Mouse (Mus musculus) intestine, embryonic 15.5 days (tissue): ENCODE data around the gene Patl2. TPM values are rescaled to one million over a fixed set of nuclear protein-coding genes. Genes with fewer than 3 reads are reported as not detected.

Source experiments
- ATAC-seq: fragments of 200-750 bp; cut with Nextera tagmentation; 2 replicates; pipeline ENCODE4 v1.8.0; 2017; ENCODE audit warnings: moderate TSS enrichment, moderate library complexity
- H3K27ac ChIP-seq: fragments of 300-500 bp; sonication (generic); 2 replicates; pipeline ENCODE4 v1.5.1; 2015; ENCODE audit warnings: mild to moderate bottlenecking, inconsistent platforms
- H3K27me3 ChIP-seq: fragments of 300-500 bp; sonication (generic); replicated peaks from 2 replicates; pipeline ENCODE4 v1.6.1; 2015; ENCODE audit warnings: inconsistent platforms
- H3K36me3 ChIP-seq: fragments of 300-500 bp; sonication (generic); 2 replicates; pipeline ENCODE4 v1.6.1; 2015; ENCODE audit warnings: inconsistent platforms
- H3K4me1 ChIP-seq: fragments of 300-500 bp; sonication (generic); replicated peaks from 2 replicates; pipeline ENCODE4 v1.6.1; 2015; ENCODE audit warnings: inconsistent platforms
- H3K4me2 ChIP-seq: fragments of 300-500 bp; sonication (generic); replicated peaks from 2 replicates; pipeline ENCODE4 v1.6.1; 2015; ENCODE audit warnings: mild to moderate bottlenecking, inconsistent platforms
- H3K4me3 ChIP-seq: fragments of 300-500 bp; sonication (generic); replicated peaks from 2 replicates; pipeline ENCODE4 v1.5.1; 2015; ENCODE audit warnings: inconsistent platforms
- H3K9ac ChIP-seq: fragments of 300-500 bp; sonication (generic); 2 replicates; pipeline ENCODE4 v1.6.1; 2015; ENCODE audit warnings: inconsistent platforms
- H3K9me3 ChIP-seq: fragments of 300-500 bp; sonication (generic); 2 replicates; pipeline ENCODE4 v1.6.1; 2016; ENCODE audit warnings: inconsistent platforms
- WGBS: fragments of 180-500 bp; shearing (Covaris S2); methylation state at CpG from one replicate; pipeline ENCODE4 v1.1.7; 2015; 5-methylcytosine and 5-hydroxymethylcytosine counted together
- polyA plus RNA-seq: library from polyadenylated mRNA; unstranded; fragments of >200 nt; fragmentation: Nextera tagmentation; extraction: Ambion mirVana; gene quantifications from 2 replicates; pipeline ENCODE4 v1.2.1, GENCODE M21; 2015

Gene Patl2
- polyA plus RNA-seq, 1 experiment from 2014 or later, result not detected

- Histone ChIP-seq H3K27me3 (no peaks in the 10 kb centered on the region), H3K4me3 (no peak overlapping the region), H3K36me3 (no peaks in the 10 kb centered on the region), H3K27ac (no peak overlapping the region), H3K9me3 (no peaks in the 10 kb centered on the region), H3K9ac (no peak overlapping the region), H3K4me2 (no peak overlapping the region), H3K4me1 (peaks cover 5% of the 10 kb centered on the region; the same call in 1 of the 2 replicates)
- 70% methylated on average over 13 of the region's 13 CpGs for WGBS
- no peak for ATAC-seq
Measured at GRCm38 (mm10) chr2:122163430-122164195, 22.4 kb downstream of the Patl2 start.

- ATAC-seq, result no peak
- WGBS, result 77% methylated on average over 2 of the region's 2 CpGs
- no peak overlapping the region for H3K9ac ChIP-seq
Measured at GRCm38 (mm10) chr2:122162529-122162928, 23.5 kb downstream of the Patl2 start.

DNA sequence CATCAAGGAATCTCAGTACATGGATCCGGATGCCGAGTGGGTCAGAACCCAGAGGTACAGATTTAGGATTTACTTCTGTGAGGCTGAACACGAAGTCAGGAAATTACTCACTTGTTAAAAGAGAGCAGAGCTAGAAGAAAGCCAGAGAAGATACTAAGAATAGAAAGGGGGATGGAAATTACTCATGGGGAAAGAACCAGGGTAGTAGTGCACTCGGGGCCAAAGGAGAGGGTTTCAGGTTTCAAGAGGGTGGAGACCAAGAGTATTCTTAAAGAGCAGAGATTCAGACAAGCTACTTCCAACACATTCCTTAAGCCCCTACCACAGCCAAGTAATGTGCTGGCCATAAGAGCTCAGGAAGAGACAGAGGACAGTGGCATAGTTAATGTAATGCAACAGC lies 24.4 kb downstream of the Patl2 start:
- H3K9ac ChIP-seq, result no peak overlapping the region
- H3K27me3 ChIP-seq, result no peaks in the 10 kb centered on the region
- no peak overlapping the region for H3K4me2 ChIP-seq
- H3K4me1 ChIP-seq, result peaks cover 6% of the 10 kb centered on the region; the same call in 1 of the 2 replicates
- ATAC-seq, result 0 out of 2 replicates have a peak, but pooled peaks have one; percentile 29
- H3K4me3 ChIP-seq, result no peak overlapping the region
- H3K36me3 ChIP-seq, result no peaks in the 10 kb centered on the region
- no peaks in the 10 kb centered on the region; the same call in 1 of the 2 replicates for H3K9me3 ChIP-seq
- 22% methylated on average over 4 of the region's 4 CpGs for WGBS
- no peak overlapping the region for H3K27ac ChIP-seq

More at GRCm38 (mm10) chr2:122162529-122162928, 23.5 kb downstream of the Patl2 start:
- no peaks in the 10 kb centered on the region for H3K27me3 ChIP-seq
- H3K4me2 ChIP-seq, result no peak overlapping the region
- H3K27ac ChIP-seq, result no peak overlapping the region
- no peak overlapping the region for H3K4me3 ChIP-seq
- H3K4me1 ChIP-seq, result peaks cover 6% of the 10 kb centered on the region; the same call in 1 of the 2 replicates
- H3K36me3 ChIP-seq, result no peaks in the 10 kb centered on the region
- no peaks in the 10 kb centered on the region; the same call in 1 of the 2 replicates for H3K9me3 ChIP-seq

DNA sequence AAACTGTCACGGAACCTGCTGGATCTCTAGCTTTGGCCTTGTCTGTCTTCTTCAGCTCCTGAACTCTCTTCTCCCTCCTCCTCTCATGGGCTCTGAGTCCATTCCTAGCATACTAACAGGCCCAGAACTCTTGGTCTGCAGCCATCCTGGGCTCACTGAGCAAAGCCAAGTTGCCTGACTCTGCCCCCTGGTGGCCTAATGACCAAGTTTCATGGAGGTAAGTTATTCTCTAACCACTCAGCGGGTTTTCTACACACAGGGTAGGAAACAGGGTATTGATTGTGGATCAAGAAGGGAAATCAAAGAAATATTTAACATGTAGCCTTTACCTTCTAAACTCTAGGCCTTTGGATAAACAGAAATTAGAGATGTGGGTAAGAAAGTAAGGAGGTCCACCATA lies 25.3 kb downstream of the Patl2 start, which contains the start of gene Trim69:
TSS of gene Trim69 (plus strand) at position 21 of the 400 bp plus-strand sequence.
- 41% methylated on average over 2 of the region's 2 CpGs for WGBS
- no peaks in the 10 kb centered on the region for H3K36me3 ChIP-seq
- no peak within 1 kb of the TSS for H3K4me3 ChIP-seq
- H3K9me3 ChIP-seq, result no peaks in the 10 kb centered on the region; the same call in 1 of the 2 replicates
- ATAC-seq, result peak; percentile 71
- H3K9ac ChIP-seq, result no peak within 1 kb of the TSS
- H3K4me2 ChIP-seq, result no peak within 1 kb of the TSS
- no peaks in the 10 kb centered on the region for H3K27me3 ChIP-seq
- peaks cover 6% of the 10 kb centered on the region; the same call in 1 of the 2 replicates for H3K4me1 ChIP-seq
- H3K27ac ChIP-seq, result no peak within 1 kb of the TSS

DNA sequence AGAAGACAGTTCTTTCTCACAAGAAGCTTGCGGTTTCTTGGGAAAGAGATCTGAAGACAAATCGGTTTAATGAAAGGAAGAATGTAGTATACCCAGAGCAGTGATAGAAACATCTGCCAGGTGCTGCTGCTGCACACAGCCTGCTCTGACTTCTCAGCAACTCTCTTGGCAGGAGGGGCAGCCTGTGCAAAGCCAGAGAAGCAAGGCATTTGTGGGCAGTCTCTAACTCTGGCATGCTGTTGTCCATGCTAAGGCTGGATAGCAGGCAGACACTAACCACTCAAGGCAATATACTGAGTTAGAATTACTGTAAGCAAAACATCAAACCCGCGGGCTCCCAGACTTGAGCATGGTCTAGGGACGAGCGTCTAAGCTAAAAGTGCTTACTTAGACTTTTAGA lies 26.3 kb downstream of the Patl2 start:
- 68% methylated on average over 6 of the region's 6 CpGs for WGBS
- no peak for ATAC-seq
- Histone ChIP-seq H3K27ac (no peak overlapping the region), H3K9me3 (no peaks in the 10 kb centered on the region; the same call in 1 of the 2 replicates), H3K4me3 (no peak overlapping the region), H3K4me2 (no peak overlapping the region), H3K9ac (no peak overlapping the region), H3K4me1 (peaks cover 6% of the 10 kb centered on the region; the same call in 1 of the 2 replicates), H3K36me3 (no peaks in the 10 kb centered on the region), H3K27me3 (no peaks in the 10 kb centered on the region)

GRCm38 (mm10) chr2:122158362-122158802 lies 27.6 kb downstream of the Patl2 start:
- Histone ChIP-seq H3K4me2 (0 out of 2 replicates have a peak overlapping the region, but pooled peaks have one; percentile 3), H3K4me3 (no peak overlapping the region), H3K9me3 (no peaks in the 10 kb centered on the region; the same call in 1 of the 2 replicates), H3K27me3 (no peaks in the 10 kb centered on the region), H3K36me3 (no peaks in the 10 kb centered on the region), H3K9ac (no peak overlapping the region), H3K4me1 (peaks cover 6% of the 10 kb centered on the region; the same call in 1 of the 2 replicates), H3K27ac (peak overlapping the region; percentile 36)
- peak; percentile 58; the same call in 1 of the 2 replicates for ATAC-seq
- WGBS, result 34% methylated on average over 6 of the region's 6 CpGs

DNA sequence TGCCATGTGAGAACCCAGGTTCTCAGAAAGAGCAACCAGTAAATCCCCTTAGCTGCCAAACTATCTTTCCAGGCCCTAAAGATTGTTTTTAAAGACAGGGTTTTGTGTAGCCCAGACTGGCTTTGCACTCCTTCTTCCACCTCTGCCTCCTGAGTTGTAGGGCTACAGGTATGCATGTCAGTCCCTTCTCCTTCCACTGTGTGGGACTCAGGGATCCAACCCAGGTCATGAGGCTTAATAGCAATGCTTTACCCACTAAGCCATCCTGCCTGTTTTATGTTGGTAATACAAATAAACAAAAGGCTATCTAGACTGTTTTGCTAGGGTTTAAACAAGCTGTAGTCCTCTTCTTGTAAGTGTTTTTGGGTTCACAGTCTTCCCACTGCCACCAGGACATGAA lies 28.4 kb downstream of the Patl2 start:
- peaks cover 6% of the 10 kb centered on the region; the same call in 1 of the 2 replicates for H3K4me1 ChIP-seq
- no peak overlapping the region for H3K9ac ChIP-seq
- no peak overlapping the region for H3K27ac ChIP-seq
- H3K9me3 ChIP-seq, result no peaks in the 10 kb centered on the region; the same call in 1 of the 2 replicates
- no peak overlapping the region for H3K4me3 ChIP-seq
- H3K36me3 ChIP-seq, result no peaks in the 10 kb centered on the region
- no peaks in the 10 kb centered on the region for H3K27me3 ChIP-seq
- no peak for ATAC-seq
- H3K4me2 ChIP-seq, result no peak overlapping the region

DNA sequence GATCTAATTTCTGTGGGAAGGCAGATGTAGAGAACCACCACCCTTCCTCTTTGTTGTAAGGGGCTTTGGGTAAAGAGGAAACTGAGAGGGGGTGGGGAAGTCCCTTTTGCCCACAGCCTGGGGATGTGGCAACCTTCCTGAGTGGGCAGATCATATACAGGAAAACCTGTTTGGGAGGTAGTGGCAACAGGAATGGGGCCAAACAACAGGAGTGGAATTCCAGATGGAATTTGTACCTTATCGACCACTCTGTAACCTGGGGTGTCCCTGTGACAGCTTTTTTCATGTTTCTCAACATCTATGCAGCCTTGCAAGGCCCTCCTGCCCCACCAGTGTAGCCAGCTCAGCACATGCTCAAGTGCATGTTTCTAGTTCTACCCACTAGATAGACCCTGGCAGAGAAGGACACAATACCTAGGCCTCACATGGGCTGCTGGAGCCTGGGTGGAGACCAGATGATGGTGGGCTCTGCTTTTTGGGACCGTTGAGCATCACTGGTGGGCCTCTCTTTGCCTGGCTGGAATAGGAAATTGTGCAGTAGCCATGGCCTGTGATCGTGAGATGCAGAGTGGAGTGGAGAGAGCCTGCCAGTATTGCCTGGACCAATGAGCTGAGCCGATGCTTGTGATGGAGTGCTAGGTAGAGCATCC lies 29.8 kb downstream of the Patl2 start:
- no peaks in the 10 kb centered on the region; the same call in 1 of the 2 replicates for H3K9me3 ChIP-seq
- H3K27me3 ChIP-seq, result no peaks in the 10 kb centered on the region
- no peak overlapping the region for H3K27ac ChIP-seq
- H3K9ac ChIP-seq, result no peak overlapping the region
- WGBS, result 87% methylated on average over 4 of the region's 4 CpGs
- no peak for ATAC-seq
- no peak overlapping the region for H3K4me3 ChIP-seq
- no peak overlapping the region for H3K4me2 ChIP-seq
- H3K4me1 ChIP-seq, result peaks cover 6% of the 10 kb centered on the region; the same call in 1 of the 2 replicates
- H3K36me3 ChIP-seq, result no peaks in the 10 kb centered on the region

GRCm38 (mm10) chr2:122155292-122155691 lies 30.7 kb downstream of the Patl2 start:
- no peak for ATAC-seq
- H3K4me3 ChIP-seq, result no peak overlapping the region
- no peaks in the 10 kb centered on the region for H3K27me3 ChIP-seq
- H3K9ac ChIP-seq, result no peak overlapping the region
- no peaks in the 10 kb centered on the region for H3K36me3 ChIP-seq
- no peak overlapping the region for H3K4me2 ChIP-seq
- H3K9me3 ChIP-seq, result no peaks in the 10 kb centered on the region; the same call in 1 of the 2 replicates
- 83% methylated on average over 2 of the region's 2 CpGs for WGBS
- H3K4me1 ChIP-seq, result peaks cover 6% of the 10 kb centered on the region; the same call in 1 of the 2 replicates
- H3K27ac ChIP-seq, result no peak overlapping the region

GRCm38 (mm10) chr2:122154479-122154878 lies 31.5 kb downstream of the Patl2 start:
- H3K27ac ChIP-seq, result no peak overlapping the region
- H3K4me2 ChIP-seq, result no peak overlapping the region
- H3K4me1 ChIP-seq, result peaks cover 6% of the 10 kb centered on the region; the same call in 1 of the 2 replicates
- no peak overlapping the region for H3K9ac ChIP-seq
- H3K27me3 ChIP-seq, result no peaks in the 10 kb centered on the region
- 92% methylated on average over 2 of the region's 2 CpGs for WGBS
- ATAC-seq, result no peak
- no peaks in the 10 kb centered on the region; the same call in 1 of the 2 replicates for H3K9me3 ChIP-seq
- no peak overlapping the region for H3K4me3 ChIP-seq
- H3K36me3 ChIP-seq, result no peaks in the 10 kb centered on the region

- no peaks in the 10 kb centered on the region; the same call in 1 of the 2 replicates for H3K9me3 ChIP-seq
- no peak overlapping the region for H3K4me2 ChIP-seq
- no peak for ATAC-seq
- no peaks in the 10 kb centered on the region for H3K27me3 ChIP-seq
- no peak overlapping the region for H3K4me3 ChIP-seq
- H3K36me3 ChIP-seq, result no peaks in the 10 kb centered on the region
- no peak overlapping the region for H3K9ac ChIP-seq
- peaks cover 3% of the 10 kb centered on the region; the same call in 1 of the 2 replicates for H3K4me1 ChIP-seq
- H3K27ac ChIP-seq, result no peak overlapping the region
- 89% methylated on average over 7 of the region's 7 CpGs for WGBS
Measured at GRCm38 (mm10) chr2:122153681-122154365, 32.2 kb downstream of the Patl2 start.

DNA sequence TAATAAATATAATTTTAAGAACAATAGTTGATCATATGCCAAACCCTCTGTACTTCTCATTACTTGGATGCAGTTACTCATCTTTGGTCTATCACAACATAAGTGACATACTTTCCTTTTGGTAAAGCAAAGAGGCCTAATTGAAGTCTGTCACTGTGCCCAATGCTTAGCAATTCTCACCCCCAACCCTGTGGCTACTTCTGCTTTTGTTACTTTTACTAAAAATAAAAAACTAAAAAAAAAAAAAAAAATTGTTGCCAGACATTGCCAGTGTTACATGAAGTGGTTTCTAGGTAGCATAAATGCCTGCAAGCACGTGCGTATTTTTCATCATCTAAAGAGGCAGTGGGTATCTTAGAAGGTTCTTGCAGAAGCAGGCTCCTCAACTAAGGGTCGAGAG lies 33.1 kb downstream of the Patl2 start:
- Histone ChIP-seq H3K36me3 (no peaks in the 10 kb centered on the region), H3K4me1 (no peaks in the 10 kb centered on the region), H3K27me3 (no peaks in the 10 kb centered on the region), H3K9ac (no peak overlapping the region), H3K9me3 (no peaks in the 10 kb centered on the region; the same call in 1 of the 2 replicates), H3K4me3 (no peak overlapping the region), H3K4me2 (no peak overlapping the region), H3K27ac (no peak overlapping the region)
- ATAC-seq, result no peak
- 83% methylated on average over 3 of the region's 3 CpGs for WGBS
